Mouse (Mus musculus) frontal cortex, postnatal 14 days (tissue): ENCODE measurements around the gene Smok2a.
"Not testable (repeated sequence)": the region's sequence is repeated elsewhere in the genome, so short reads cannot be mapped to it uniquely, and the experiment has no call there.

ENCODE experiments used
- DNase-seq, 2 experiments: peaks; one replicate each; pipeline ENCODE4 v3.0.0; 2022; ENCODE audit warnings: low spot score in 2 of 2

Gene Smok2a

GRCm38 (mm10) chr17:13214169-13214568 is 6.8 kb upstream of the Smok2a start:
- DNase-seq = no peak

DNA sequence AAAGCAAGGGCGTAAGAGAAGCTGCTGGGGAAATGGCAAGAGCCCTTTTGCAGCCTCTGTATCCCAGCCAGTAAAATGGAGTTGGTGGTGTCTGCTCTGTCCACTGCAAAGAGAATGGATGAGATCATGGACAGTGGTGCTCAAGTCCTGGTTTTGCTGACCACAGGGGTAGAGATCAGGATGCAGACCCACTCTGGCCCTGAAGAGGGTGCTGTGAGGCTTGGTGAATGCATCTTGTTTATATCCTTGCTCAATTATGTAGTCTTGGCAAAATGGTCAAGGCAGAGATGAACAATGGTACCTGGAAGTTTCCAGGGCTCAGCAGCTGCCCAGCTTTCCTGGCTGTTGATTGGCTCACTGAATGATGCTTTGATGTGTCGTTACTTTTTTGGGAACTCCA is 5.4 kb upstream of the Smok2a start:
- DNase-seq = no peak

- not testable (repeated sequence) for DNase-seq
These were observed 933 bp downstream of the Smok2a start for GRCm38 (mm10) chr17:13221921-13222320.

DNA sequence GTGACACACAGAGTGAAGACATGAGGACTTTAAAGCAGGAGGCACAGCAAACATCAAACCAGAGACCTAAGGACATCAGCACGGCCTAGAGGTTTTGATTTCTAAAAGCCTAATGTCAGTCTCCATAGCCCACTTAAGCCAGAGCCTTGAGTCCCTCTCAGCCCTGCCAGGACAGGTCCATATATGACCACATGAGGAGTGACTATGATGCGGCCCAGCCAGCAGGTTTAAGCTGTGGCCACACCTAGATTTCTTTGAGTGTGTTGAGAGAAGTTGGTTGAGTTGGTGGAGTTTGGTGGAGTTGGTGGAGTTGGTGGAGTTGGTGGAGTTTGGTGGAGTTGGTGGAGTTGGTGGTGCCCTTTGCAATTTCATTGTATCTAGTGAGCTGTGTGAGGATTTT is 9.0 kb downstream of the Smok2a start, which contains the start of gene Smok2b:
TSS of gene Smok2b (plus strand) at position 301 of the 400 bp plus-strand sequence.
- DNase-seq = not testable (repeated sequence)

GRCm38 (mm10) chr17:13239461-13239860 is 18.5 kb downstream of the Smok2a start:
- not testable (repeated sequence) for DNase-seq

- DNase-seq = not testable (repeated sequence)
These were observed 20.1 kb downstream of the Smok2a start for GRCm38 (mm10) chr17:13240807-13241727.

GRCm38 (mm10) chr17:13254786-13255185 is 33.8 kb downstream of the Smok2a start:
- DNase-seq = not testable (repeated sequence)
